Mouse (Mus musculus) MN1 (cell line): Measurements from ENCODE around the gene Ntn1.

ENCODE experiments used
- DNase-seq: peaks from one replicate; pipeline ENCODE4 v3.0.0-alpha.2; 2016; ENCODE audit warnings: low spot score

Gene Ntn1

DNA sequence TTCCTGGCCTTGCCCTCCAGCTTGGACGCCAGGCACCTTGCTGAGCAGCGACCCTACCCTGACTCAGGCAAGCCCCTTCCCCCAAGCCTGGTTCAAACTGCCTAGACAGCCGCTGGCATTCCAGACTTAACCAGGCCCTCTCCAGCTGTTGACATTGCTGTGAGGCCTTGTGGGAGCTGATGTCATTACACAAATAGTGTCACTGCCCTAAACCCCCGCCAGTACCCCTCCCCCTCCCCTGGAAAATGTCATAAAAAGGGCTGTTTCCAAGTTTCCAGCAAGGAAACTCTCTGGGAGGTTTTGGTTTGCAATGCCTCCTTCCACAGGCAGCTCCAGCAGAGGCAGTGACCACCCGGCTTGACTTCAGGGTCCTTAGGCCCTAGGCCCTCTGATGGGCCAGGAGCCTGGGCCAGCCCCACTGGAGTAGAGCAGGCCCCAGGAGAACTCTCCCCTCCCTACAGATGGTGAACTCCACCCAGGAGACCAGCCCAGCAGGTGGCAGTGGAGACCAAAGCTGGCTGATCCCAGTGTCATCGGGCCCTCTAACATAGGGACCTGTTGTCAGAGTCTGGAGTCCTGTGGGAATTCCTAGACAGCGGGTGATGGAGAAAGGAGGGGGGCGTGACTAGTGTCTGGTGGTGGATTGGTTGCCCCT lies 188.6 kb downstream of the Ntn1 start:
- DNase-seq, result peak; percentile 68

- no peak for DNase-seq
Measured at GRCm38 (mm10) chr11:68210714-68211113, 189.9 kb downstream of the Ntn1 start.

DNA sequence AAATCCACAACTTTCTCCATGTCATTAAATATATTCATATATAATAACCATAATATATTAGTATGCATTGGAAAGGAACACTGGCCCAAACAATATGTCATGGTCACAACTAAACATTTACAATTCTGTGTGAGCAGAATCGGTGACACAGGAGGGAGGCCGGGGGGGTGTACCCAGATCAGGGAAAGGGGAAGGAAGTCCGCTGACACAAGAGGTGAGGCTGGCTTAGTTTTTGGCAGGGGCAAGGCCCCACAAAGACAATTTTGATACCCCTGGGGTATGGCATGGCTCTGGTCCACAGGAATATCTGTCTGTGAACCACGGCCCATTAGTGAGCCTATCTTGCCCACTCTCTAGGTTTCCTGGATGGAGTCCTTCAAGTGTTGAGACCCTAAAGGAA lies 191.1 kb downstream of the Ntn1 start:
- no peak for DNase-seq

DNA sequence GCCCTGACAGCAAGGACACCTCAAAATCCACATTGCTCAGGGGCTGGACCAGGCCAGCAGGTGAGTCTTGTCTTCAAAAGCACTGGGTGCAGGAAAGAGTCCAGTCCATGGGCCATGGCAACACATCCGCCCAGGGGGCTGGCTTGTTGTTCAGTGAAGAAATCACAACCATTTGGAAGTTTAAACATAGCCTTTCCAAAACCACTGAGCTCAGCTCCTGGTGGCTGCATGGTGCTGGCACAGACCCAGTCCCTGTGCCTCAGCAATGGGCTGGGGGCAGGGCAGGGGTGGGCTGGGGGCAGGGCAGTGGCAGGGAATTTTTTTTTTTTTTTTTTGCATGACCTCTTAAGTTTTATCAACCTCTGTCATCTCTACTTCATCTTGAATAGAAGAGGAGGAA lies 192.0 kb downstream of the Ntn1 start:
- DNase-seq, result no peak

GRCm38 (mm10) chr11:68208023-68208422 lies 192.6 kb downstream of the Ntn1 start:
- DNase-seq, result no peak

DNA sequence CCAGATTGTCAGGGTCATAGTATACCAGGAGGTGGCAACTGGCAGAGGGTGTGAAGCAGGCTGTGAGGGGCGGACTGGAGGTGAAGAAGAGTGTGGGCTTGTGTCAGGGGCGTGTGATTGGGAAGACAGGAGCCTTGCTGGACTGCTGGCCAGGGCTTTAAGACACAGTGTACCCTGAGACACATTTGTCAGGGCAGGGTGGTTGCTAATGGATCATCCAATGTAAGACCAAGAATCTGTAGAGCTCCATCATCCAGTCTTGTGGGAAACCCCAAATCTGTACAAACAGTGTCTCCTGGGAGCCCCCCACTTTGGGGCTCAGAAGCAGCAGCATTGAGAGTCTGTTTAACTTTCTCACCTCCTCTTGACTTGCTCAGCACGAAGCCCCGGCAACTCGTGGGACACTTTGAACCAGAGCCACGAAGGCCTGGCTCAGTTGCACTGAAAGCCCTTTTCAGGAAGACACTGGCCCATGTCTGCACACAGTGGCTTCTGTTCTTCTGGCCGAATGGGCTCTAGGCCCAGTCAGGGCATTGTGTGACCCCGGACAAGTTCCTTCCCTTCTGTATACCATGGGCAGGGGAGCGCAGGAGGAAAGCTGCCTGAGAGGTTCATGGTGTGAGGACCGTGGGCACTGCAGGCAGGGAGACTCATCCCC lies 194.9 kb downstream of the Ntn1 start:
- no peak for DNase-seq

DNA sequence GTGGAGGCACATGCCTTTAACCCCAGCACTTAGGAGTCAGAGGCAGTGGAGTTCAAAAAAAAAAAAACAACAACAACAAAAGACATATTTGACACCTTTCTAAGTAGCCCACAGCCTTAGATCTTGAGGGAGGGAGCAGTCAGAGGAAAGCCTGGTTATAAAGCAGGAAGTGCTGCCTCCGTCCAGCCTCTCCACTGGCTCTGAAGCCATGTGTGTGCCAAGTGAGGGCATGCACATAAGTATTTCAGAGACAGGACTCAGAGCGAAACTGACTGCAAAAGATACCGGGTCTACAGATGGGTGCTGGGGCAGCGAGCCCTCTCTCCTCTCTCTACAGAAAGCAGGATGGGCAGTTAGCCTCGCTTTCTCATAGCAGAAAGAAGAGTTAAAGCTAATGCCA lies 196.2 kb downstream of the Ntn1 start:
- DNase-seq, result no peak

GRCm38 (mm10) chr11:68203658-68204315 lies 196.8 kb downstream of the Ntn1 start:
- no peak for DNase-seq

- no peak for DNase-seq
Measured at GRCm38 (mm10) chr11:68202561-68202960, 198.1 kb downstream of the Ntn1 start.

DNA sequence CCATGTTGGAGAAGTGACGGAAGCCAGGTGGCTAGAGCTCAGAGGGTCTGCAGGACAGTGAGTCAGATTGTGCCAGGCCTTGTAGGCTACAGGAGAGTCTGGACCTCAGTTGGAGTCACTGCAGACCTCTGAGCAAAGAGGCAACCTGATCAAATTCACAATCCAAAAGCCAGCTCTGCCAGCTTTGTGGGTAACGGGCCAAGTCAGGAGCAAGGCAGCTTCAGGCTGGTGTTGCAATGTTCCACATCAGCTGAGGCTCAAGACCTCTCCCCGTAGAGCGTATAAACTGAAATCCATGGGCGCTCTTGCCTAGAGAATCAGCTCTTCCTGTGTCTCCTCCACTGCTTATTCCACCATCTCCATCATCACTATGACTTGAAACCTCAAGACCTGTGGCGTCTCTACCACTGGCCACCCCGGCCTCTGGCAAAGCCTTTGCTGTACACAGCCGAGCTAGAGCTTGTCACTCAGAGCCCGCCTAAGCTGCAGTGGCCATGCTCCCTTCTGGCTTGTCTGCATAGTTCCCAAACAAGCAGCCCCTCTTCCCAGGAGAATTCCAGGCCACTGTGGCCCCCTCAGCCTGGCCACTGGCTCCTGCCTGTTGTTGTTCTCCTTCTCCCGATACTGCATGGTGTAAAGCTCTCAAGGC lies 198.7 kb downstream of the Ntn1 start:
- no peak for DNase-seq

- DNase-seq, result no peak
Measured at GRCm38 (mm10) chr11:68201063-68201462, 199.6 kb downstream of the Ntn1 start.

DNA sequence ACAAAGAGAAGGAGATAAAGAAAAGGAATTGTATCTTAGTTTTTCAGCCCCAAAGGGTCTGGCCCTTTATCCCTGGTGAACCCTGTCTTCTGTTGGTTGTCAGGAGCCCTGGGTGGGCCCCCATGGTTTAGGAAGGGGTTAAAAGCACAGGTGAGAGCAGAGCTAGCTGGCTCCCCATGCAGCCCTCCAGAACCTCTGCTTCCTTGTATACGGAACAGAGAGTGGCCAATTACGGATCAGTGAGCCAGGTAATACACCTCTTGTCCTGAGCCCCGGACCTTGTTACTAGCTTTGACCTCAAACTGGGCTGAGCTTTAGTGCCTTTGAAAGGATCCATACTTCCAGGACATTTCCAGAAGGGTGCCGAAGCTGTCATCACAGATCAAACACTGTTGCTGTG lies 200.1 kb downstream of the Ntn1 start:
- DNase-seq, result no peak

DNA sequence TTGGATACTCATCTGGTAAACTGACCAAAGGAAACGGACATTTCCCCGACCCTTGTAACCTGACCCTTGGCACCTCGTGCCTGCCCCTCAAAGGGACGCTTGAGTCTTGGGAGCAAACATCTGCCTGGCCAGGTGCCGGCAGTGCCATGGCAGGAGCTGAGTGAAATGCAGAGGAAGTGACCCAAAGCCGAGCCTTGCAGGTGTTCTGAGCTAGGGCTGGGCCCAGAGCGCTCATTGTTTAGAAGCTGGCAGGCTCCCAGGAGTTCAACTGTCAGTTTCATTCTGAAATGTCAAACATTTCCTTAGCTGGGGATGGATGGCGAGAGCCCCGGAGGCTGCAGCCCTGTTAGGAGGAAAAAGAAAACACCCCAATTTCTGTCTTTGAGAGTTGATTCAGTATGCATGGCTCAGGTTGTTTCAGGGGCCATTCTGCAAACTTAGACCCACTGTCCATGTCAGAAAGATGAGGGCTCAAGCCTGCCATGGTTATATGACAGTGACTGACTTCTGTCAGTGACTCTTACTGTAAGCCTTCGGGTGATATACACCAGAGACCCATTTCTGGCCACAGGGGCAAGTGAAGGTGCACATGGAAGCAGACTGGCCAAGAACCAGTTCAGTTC lies 200.7 kb downstream of the Ntn1 start:
- DNase-seq, result no peak

DNA sequence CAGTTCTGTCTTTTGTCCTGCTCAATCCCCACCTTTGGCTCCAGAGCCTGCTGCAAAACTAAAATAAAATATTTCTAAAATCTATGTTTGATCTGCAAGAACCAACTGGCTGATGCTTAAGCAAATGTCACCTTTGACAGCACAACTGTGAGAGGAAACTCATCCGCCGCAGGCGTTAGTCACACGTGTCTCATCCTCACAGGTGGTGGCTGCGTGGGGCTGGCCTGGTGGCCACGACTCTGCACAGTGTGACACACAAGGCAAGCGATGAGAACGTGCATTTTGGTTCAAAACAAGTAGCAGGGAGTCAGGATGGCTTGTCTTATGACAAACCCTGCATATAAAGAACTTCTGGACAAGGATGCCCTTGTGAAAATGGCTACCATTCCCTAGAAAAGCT lies 201.5 kb downstream of the Ntn1 start:
- DNase-seq, result no peak

GRCm38 (mm10) chr11:68198696-68199095 lies 201.9 kb downstream of the Ntn1 start:
- DNase-seq, result no peak

- no peak for DNase-seq
Measured at GRCm38 (mm10) chr11:68197471-68197870, 203.2 kb downstream of the Ntn1 start.

GRCm38 (mm10) chr11:68196566-68196965 lies 204.1 kb downstream of the Ntn1 start:
- DNase-seq, result peak; percentile 37

DNA sequence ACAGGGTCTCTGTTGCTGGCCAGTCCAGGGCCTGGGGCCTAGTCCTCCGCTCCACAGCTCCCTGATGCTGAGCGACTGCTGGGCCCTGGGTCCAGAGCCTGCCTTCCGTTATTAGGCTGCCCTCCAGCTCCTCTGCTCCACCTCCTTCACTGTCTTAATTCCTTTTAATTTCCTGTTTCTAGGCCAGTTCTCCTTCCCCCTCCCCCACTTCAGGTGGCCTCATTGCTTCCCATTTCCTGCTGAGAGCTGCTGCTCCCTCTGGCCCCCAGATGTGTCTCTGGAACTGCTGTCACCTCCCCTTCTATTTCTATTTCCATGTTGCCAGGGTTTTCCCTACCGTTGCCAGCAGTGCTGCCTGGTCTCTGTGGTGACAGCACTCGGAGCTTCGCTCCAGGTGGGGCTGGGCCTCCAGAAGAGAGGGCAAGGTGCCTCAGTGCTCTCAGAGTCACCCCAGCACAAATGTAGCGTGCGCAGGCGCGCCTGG lies 204.9 kb downstream of the Ntn1 start:
- DNase-seq, result no peak

- DNase-seq, result no peak
Measured at GRCm38 (mm10) chr11:68195168-68195567, 205.5 kb downstream of the Ntn1 start.

DNA sequence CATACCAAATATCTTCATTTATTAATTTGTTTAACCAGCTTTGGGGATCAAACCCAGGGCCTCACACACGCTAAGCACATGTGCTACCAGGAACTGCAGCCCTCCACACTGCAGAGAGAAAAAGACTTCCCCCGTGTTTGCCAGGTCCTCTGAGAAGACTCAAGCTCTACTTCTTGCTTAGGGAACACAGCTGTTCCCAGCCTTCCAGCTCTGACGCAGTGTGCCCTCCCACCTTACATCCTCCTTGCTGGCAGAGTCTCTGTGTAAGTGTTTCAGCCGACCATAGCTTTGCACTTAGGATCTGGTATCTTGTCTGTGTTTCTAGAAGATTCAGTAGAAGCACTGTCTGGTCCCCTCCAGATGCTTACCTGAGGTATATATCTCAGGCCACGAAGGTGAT lies 209.8 kb downstream of the Ntn1 start:
- no peak for DNase-seq

DNA sequence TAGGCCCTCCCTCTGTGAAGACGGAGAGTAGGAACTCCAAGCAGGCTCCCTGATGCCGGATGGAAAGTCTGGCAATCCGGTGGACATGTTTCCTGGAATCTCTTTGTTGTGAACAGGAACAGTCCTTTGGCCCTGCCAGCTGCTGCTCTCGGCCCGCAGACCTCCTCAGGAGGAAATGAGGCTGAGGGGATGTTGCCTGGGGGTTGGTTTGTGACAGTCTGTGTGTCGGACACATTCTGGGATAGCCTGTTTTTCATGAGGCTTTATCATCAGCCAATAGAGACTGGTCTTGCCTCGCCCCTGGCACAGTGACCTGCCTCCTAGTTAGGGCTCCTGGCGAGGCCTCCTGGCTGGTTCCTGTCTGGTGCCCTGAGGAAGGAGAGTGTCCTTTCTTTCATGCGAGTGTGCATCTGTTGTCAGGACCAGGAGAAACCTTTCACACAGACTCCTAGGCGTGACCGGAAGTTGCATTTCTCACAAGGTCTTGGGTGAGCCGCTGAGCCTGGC lies 211.9 kb downstream of the Ntn1 start:
- no peak for DNase-seq

- DNase-seq, result no peak
Measured at GRCm38 (mm10) chr11:68187242-68187641, 213.4 kb downstream of the Ntn1 start.
